Mouse (Mus musculus) layer of hippocampus, postnatal 36 days (tissue): ENCODE data around the gene Atp6v1b1. TPM values are rescaled to one million over a fixed set of nuclear protein-coding genes. Genes with fewer than 3 reads are reported as not detected.

Experiments
- DNase-seq, 2 experiments: peaks; one replicate each; pipeline ENCODE4 v3.0.0; 2022
- total RNA-seq, 2 experiments: library from RNA; stranded (reverse); gene quantifications; 2 replicates each; pipeline ENCODE4 v1.2.3; 2021

Gene Atp6v1b1
- under 1 TPM in 1 of 2 experiments, not detected in 1; 0.35 TPM for total RNA-seq

- DNase-seq: no peak
Measured at GRCm38 (mm10) chr6:83742761-83743160, at the start of gene Atp6v1b1. Gene Atp6v1b1, plus strand, starts transcription at chr6:83742990.

GRCm38 (mm10) chr6:83693835-83694234 lies 49.0 kb upstream of the Atp6v1b1 start:
- DNase-seq: no peak

GRCm38 (mm10) chr6:83695731-83696130 lies 47.1 kb upstream of the Atp6v1b1 start:
- DNase-seq: no peak

- DNase-seq: no peak
Measured at GRCm38 (mm10) chr6:83696684-83697083, 46.1 kb upstream of the Atp6v1b1 start.

GRCm38 (mm10) chr6:83697932-83698331 lies 44.9 kb upstream of the Atp6v1b1 start:
- no peak for DNase-seq

- no peak for DNase-seq
Measured at GRCm38 (mm10) chr6:83699971-83700370, 42.8 kb upstream of the Atp6v1b1 start.

GRCm38 (mm10) chr6:83701001-83701400 lies 41.8 kb upstream of the Atp6v1b1 start:
- no peak for DNase-seq

DNA sequence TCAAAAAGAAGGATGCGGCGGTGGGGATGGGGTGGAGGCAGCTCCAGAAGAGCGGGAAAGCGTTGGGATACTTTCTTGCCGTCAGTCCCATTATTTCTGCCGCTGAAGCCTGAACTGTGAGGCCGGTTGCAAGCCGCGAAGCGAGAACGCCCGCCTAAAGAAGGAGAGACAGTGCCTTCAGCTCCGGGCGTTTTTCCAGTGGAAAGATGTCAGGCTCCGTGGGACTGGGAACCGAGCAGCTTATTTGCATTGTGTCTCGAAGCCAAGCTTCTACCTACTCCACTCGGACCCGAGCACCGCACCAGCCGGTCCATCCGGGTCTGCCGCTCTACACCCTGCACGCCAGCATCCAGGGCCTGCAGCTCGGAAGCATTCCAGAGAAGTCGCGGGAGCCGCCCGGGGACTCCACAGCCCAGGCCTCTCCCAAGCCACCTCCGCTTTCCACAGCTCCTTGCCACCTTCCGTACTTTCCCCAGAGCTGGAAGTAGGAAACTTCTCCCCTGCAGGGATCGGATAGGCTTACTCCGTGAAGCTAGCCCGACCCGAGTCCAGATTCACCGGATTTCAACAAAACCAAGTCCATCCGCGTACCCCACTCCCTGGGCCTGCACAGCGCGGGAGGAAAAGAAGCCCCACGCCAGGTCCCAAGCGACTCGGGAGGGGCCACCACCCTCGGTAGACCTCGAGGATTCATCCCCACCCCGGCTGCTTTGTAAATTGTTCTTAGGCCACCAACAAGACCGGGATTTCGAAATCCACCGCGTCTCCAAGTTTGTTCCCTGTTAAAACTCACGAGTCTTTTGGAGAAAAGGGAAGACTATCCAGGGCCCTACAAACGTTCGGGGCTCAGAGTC lies 40.4 kb upstream of the Atp6v1b1 start:
- no peak for DNase-seq

DNA sequence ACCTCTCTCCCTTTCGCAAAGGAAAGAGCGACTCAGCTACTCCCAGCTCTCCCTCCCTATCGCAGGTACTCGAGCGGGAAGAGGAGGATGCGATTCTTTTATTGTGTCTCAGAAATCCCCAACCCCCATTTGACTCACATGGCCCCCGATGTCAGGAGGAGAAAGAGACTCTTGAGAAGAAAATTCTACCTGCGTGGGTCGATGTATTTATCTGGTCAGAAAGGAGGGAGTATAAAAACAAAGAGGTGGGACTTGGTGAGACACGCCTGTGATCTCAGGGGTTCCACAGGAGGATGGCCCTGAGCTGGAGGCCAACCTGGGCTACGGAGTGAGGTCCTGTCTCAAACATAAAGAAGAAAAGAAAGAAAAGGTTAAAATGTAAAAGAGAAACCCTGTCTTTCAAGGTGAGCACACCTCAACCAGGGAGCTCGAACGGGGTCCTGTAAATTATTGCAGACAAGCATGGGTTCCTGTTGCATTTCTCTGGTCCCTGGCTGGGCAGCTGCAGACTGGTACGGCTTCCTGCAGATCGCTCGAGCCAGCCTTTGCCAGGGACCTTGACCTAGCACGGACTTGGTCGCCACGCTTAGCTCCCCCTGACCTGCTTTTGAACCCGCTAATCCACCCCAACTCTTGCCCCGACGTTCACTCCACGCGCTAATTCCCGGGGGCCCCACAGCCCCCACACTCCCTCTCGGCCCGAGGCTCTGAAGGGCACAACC lies 39.6 kb upstream of the Atp6v1b1 start:
- no peak for DNase-seq

DNA sequence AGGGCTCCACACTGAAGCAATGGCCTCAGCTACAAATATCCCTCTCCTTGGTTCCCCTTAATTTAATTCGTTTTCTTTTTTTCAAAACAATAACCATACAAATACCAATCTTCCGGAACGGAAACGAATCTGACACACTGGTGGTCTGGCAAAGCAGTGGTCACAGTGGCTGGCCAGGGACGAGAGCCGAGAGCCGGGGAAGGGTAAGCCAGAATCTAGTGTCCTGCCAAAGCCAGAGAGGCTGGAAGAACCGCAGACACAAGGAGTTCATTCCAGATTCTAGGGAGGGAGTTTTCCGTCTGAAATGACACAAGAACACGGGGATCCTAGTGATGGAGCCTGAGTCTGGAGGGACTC lies 39.1 kb upstream of the Atp6v1b1 start:
- DNase-seq: no peak

DNA sequence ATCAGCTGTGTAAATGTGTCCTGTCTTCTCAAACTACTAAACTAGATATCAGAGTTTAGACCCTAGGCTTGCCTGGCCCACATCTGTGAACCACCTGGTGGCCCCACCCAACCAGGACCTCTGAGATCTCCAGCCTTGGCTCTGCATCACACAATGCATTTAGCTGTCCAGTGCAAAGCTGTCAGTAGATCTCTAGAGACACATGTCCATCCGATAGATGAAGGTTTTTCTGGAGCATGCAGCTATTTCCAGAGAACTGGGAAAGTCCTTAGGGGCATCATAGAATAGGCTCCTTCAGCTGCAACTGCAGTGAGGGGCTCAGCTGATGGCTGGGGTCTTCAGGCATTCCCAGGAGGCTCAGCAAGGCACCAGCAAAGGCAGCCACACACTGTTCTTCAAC lies 38.5 kb upstream of the Atp6v1b1 start:
- DNase-seq: no peak

- no peak for DNase-seq
Measured at GRCm38 (mm10) chr6:83704701-83705100, 38.1 kb upstream of the Atp6v1b1 start.

- no peak for DNase-seq
Measured at GRCm38 (mm10) chr6:83707738-83708510, 34.9 kb upstream of the Atp6v1b1 start.

- no peak for DNase-seq
Measured at GRCm38 (mm10) chr6:83710361-83711066, 32.3 kb upstream of the Atp6v1b1 start.

GRCm38 (mm10) chr6:83711067-83711675 lies 31.6 kb upstream of the Atp6v1b1 start, which contains the start of gene Vax2:
Gene Vax2, plus strand, starts transcription at chr6:83711264.
- no peak for DNase-seq

DNA sequence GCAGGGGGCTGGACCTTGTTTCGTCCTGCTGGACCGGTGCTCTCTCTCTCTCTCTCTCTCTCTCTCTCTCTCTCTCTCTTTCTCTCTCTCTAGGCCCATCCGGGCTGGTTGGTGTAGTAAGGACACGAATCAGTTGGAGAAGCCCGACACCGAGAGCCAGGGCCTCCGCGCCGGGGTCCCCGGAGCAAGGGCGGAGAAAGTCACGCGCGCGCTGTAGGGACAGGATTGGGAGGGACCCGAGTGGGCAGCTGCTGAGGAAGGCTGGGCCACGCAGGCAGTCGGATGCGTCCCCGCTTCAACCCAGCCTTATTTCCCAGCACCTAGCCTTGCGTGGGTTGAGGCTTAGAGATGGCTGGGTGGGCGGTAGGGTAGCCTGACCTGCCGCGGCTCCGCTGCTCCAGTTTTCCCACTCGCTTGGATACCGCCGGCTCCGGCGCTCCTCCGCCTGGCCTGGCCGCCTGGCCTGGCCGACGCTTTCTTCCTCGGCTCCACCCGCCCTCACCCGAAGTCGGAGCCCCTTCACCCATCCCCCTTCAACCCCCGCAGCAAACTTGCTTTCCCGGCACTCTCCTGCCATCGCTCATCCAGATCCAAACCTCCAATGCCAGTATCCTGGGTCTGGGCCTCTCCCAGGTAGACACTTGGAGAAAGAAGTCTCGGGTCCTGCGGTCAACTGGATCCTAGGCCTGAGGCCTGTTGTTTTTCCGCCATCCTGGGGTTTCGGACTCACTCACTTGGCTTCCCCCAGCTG lies 30.9 kb upstream of the Atp6v1b1 start:
- no peak for DNase-seq

GRCm38 (mm10) chr6:83713271-83714136 lies 29.3 kb upstream of the Atp6v1b1 start:
- no peak for DNase-seq

DNA sequence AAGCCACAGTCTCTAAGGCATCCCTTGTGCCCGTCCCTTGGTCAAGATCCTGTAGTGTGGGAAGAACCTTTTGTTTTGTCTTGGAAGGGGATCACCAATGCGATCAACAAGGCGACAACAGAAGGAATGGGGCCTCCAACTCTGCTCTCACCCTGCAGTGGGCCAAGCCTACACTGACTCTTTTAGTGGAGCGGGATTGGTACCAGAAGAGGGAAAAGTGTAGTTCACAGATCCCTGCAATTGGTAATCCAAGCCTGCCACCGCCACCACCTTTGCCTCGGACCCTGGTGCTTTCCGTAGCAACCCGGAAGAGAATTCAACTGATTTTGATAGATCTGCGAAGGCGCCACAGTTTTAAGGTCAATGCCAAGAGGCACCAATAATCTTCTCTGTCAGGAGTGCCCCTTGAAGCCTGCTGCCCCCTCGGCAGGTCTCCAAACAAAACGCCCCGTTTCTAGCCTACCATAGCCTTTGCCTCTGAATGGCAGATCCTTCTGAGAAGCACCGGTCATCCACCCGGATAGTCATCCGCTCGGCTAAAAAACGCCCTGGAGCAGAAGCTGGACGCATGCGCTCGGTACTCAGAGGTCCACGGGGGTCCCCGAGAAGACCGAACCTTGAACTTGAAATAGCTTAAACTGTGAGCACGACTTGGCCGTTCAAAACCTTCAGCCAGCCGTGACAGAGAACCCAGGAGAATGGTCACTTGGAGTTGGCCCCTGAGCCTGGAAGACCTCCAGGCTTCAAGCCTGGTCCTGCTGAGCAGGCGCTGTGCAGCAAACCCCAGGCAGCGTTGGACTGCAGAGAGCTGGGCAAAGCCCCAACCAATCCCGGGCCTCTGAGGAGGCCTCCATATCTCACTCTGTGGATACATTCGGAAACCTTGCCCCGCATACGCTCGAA lies 28.3 kb upstream of the Atp6v1b1 start:
- DNase-seq: no peak
